In the genomic region with DNA sequence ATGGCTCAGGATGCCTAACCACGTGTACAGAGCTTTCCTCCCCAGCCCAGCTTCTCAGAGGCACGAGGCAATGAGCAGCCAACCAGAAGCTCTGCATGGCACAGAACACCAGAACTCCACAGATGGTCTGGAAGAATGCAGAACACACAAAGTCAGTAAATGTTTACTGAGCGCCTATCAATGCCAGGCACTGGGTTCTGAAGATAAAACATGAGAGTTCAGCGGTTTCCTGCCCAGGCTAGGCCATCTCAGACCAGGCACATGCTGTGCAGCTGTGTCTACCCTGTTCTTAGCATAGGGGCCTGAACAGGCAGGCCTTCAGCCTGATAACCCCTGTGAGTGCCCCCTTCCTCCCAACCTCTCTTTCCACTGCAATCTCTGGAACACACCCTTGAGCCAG, we compare ENCODE assay signal across 17 mouse cellular contexts. TPM values are rescaled to one million over a fixed set of nuclear protein-coding genes. Genes with fewer than 3 reads are reported as not detected.
A peak's percentile ranks its signal among the peaks of the same experiment; 100 is the strongest.
DNase-seq lines count a peak whose midpoint lies in the region; ATAC-seq and TF ChIP-seq lines count a peak whose summit lies in the region.
"Had no signal": no experiment of that assay in that cellular context is flagged by ENCODE, and none has a peak within 500 bp of the region (broad histone marks: within the 10 kb centered on the region; RNA-seq: fewer than 3 reads in every experiment).

No protein-coding gene starts in this region.

- no peaks in the 10 kb centered on the region for H3K27me3 ChIP-seq in forebrain, postnatal 0 days (ENCODE audit: insufficient read depth, low read length)
- no peaks in the 10 kb centered on the region for H3K27me3 ChIP-seq in forebrain, embryonic 10.5 days (ENCODE audit: poor library complexity, severe bottlenecking)
- H3K27me3 ChIP-seq in liver, embryonic 13.5 days: no peaks in the 10 kb centered on the region
- no peaks in the 10 kb centered on the region for H3K27me3 ChIP-seq in stomach, embryonic 16.5 days (ENCODE audit: control insufficient read depth, insufficient read depth, low read length)
- no peaks in the 10 kb centered on the region for H3K27me3 ChIP-seq in forebrain, embryonic 14.5 days (replicated peaks; ENCODE audit: control insufficient read depth, insufficient read depth, low read length)
- H3K27me3 ChIP-seq in neural tube, embryonic 15.5 days (replicated peaks): no peaks in the 10 kb centered on the region
- H3K27me3 ChIP-seq: hindbrain, embryonic 13.5 days; midbrain, embryonic 15.5 days; neural tube, embryonic 13.5 days had no signal

- no peaks in the 10 kb centered on the region for H3K9me3 ChIP-seq in forebrain, postnatal 0 days (ENCODE audit: low read length)
- H3K9me3 ChIP-seq in forebrain, embryonic 10.5 days: no peaks in the 10 kb centered on the region
- H3K9me3 ChIP-seq in liver, embryonic 13.5 days (replicated peaks): no peaks in the 10 kb centered on the region
- H3K9me3 ChIP-seq in stomach, embryonic 16.5 days (replicated peaks; ENCODE audit: control insufficient read depth, low read length): no peaks in the 10 kb centered on the region
- H3K9me3 ChIP-seq in forebrain, embryonic 14.5 days (replicated peaks; ENCODE audit: control insufficient read depth, low read length): no peaks in the 10 kb centered on the region
- H3K9me3 ChIP-seq in neural tube, embryonic 15.5 days (replicated peaks): no peaks in the 10 kb centered on the region
- H3K9me3 ChIP-seq: hindbrain, embryonic 13.5 days; limb, embryonic 13.5 days; midbrain, embryonic 15.5 days; neural tube, embryonic 13.5 days had no signal

- no peak for DNase-seq in forebrain, postnatal 0 days
- no peak for DNase-seq in forebrain, embryonic 10.5 days (ENCODE audit: extremely low spot score, low spot score)
- peak; percentile 10 for DNase-seq in ovary, adult 18-20 months (ENCODE audit: low spot score)
- DNase-seq in ovary, postnatal 10 days (ENCODE audit: low spot score): no peak
- peak; percentile 69 for DNase-seq in liver, embryonic 13.5 days
- DNase-seq in forebrain, embryonic 14.5 days (ENCODE audit: low spot score): no peak
- DNase-seq: cerebellum, postnatal 25 days; heart, adult 18-20 months; kidney, adult 8-10 months; right cerebral cortex, postnatal 14 days; thymus, adult 2 months had no signal

- 67% methylated on average over 4 of the region's 4 CpGs for WGBS in forebrain, postnatal 0 days
- 76% methylated on average over 4 of the region's 4 CpGs for WGBS in forebrain, embryonic 10.5 days
- 9% methylated on average over 4 of the region's 4 CpGs for WGBS in liver, embryonic 13.5 days (ENCODE audit: insufficient replicate concordance)
- 51% methylated on average over 4 of the region's 4 CpGs for WGBS in stomach, embryonic 16.5 days
- WGBS in forebrain, embryonic 14.5 days: 73% methylated on average over 4 of the region's 4 CpGs
- 81% methylated on average over 4 of the region's 4 CpGs for WGBS in neural tube, embryonic 15.5 days

- no peak overlapping the region for H3K27ac ChIP-seq in forebrain, postnatal 0 days (ENCODE audit: low read depth, low read length)
- no peak overlapping the region; the same call in 1 of the 2 replicates for H3K27ac ChIP-seq in forebrain, embryonic 10.5 days
- peak overlapping the region; percentile 89 for H3K27ac ChIP-seq in liver, embryonic 13.5 days
- no peak overlapping the region for H3K27ac ChIP-seq in stomach, embryonic 16.5 days (ENCODE audit: low read length)
- H3K27ac ChIP-seq in forebrain, embryonic 14.5 days (ENCODE audit: low read depth, low read length): no peak overlapping the region
- H3K27ac ChIP-seq in neural tube, embryonic 15.5 days (replicated peaks): no peak overlapping the region
- H3K27ac ChIP-seq: hindbrain, embryonic 13.5 days; limb, embryonic 13.5 days; midbrain, embryonic 15.5 days; neural tube, embryonic 13.5 days had no signal

- ATAC-seq in forebrain, postnatal 0 days: peak; percentile 54
- ATAC-seq in liver, embryonic 13.5 days (ENCODE audit: low read depth): peak; percentile 94
- ATAC-seq in stomach, embryonic 16.5 days (ENCODE audit: insufficient read depth, low FRiP score): peak; percentile 76
- ATAC-seq in forebrain, embryonic 14.5 days: no peak
- no peak for ATAC-seq in neural tube, embryonic 15.5 days (ENCODE audit: low FRiP score)
- ATAC-seq: midbrain, embryonic 15.5 days had no signal

- H3K4me1 ChIP-seq in forebrain, postnatal 0 days (ENCODE audit: insufficient read depth): no peaks in the 10 kb centered on the region
- no peaks in the 10 kb centered on the region for H3K4me1 ChIP-seq in forebrain, embryonic 10.5 days
- H3K4me1 ChIP-seq in liver, embryonic 13.5 days (replicated peaks): peaks cover 66% of the 10 kb centered on the region
- no peaks in the 10 kb centered on the region for H3K4me1 ChIP-seq in stomach, embryonic 16.5 days (ENCODE audit: control insufficient read depth, insufficient read depth, low read length)
- H3K4me1 ChIP-seq in forebrain, embryonic 14.5 days (ENCODE audit: control insufficient read depth, insufficient read depth, low read length): no peaks in the 10 kb centered on the region
- H3K4me1 ChIP-seq in neural tube, embryonic 15.5 days: no peaks in the 10 kb centered on the region
- H3K4me1 ChIP-seq: hindbrain, embryonic 13.5 days; midbrain, embryonic 15.5 days; neural tube, embryonic 13.5 days had no signal

- no peaks in the 10 kb centered on the region for H3K36me3 ChIP-seq in forebrain, postnatal 0 days (ENCODE audit: insufficient read depth)
- H3K36me3 ChIP-seq in forebrain, embryonic 10.5 days (replicated peaks): no peaks in the 10 kb centered on the region
- H3K36me3 ChIP-seq in liver, embryonic 13.5 days: no peaks in the 10 kb centered on the region
- H3K36me3 ChIP-seq in stomach, embryonic 16.5 days (ENCODE audit: control insufficient read depth, insufficient read depth, low read length): no peaks in the 10 kb centered on the region
- no peaks in the 10 kb centered on the region for H3K36me3 ChIP-seq in forebrain, embryonic 14.5 days (ENCODE audit: control insufficient read depth, insufficient read depth, low read length)
- no peaks in the 10 kb centered on the region for H3K36me3 ChIP-seq in neural tube, embryonic 15.5 days
- H3K36me3 ChIP-seq: hindbrain, embryonic 13.5 days; limb, embryonic 13.5 days; midbrain, embryonic 15.5 days; neural tube, embryonic 13.5 days had no signal

- H3K9ac ChIP-seq in forebrain, postnatal 0 days: no peak overlapping the region
- peak overlapping the region; percentile 63 for H3K9ac ChIP-seq in liver, embryonic 13.5 days
- H3K9ac ChIP-seq in stomach, embryonic 16.5 days (ENCODE audit: low read length): no peak overlapping the region
- H3K9ac ChIP-seq in forebrain, embryonic 14.5 days (ENCODE audit: low read length): no peak overlapping the region
- no peak overlapping the region for H3K9ac ChIP-seq in neural tube, embryonic 15.5 days (replicated peaks)
- H3K9ac ChIP-seq: hindbrain, embryonic 13.5 days; limb, embryonic 13.5 days; midbrain, embryonic 15.5 days; neural tube, embryonic 13.5 days had no signal

- no peak overlapping the region for H3K4me2 ChIP-seq in forebrain, postnatal 0 days (ENCODE audit: low read depth)
- H3K4me2 ChIP-seq in liver, embryonic 13.5 days: peak overlapping the region; percentile 15
- no peak overlapping the region for H3K4me2 ChIP-seq in stomach, embryonic 16.5 days (ENCODE audit: low read depth, low read length)
- H3K4me2 ChIP-seq in forebrain, embryonic 14.5 days (ENCODE audit: low read length): no peak overlapping the region
- no peak overlapping the region for H3K4me2 ChIP-seq in neural tube, embryonic 15.5 days
- H3K4me2 ChIP-seq: hindbrain, embryonic 13.5 days; limb, embryonic 13.5 days; midbrain, embryonic 15.5 days; neural tube, embryonic 13.5 days had no signal

- no peak overlapping the region for H3K4me3 ChIP-seq in forebrain, postnatal 0 days (ENCODE audit: low read depth, low read length)
- no peak overlapping the region for H3K4me3 ChIP-seq in forebrain, embryonic 10.5 days
- no peak overlapping the region for H3K4me3 ChIP-seq in liver, embryonic 13.5 days (replicated peaks)
- H3K4me3 ChIP-seq in stomach, embryonic 16.5 days (replicated peaks; ENCODE audit: low read length): no peak overlapping the region
- no peak overlapping the region for H3K4me3 ChIP-seq in forebrain, embryonic 14.5 days (ENCODE audit: low read depth, low read length)
- H3K4me3 ChIP-seq in neural tube, embryonic 15.5 days (replicated peaks): no peak overlapping the region
- H3K4me3 ChIP-seq: hindbrain, embryonic 13.5 days; limb, embryonic 13.5 days; midbrain, embryonic 15.5 days; neural tube, embryonic 13.5 days had no signal

- TF ChIP-seq CTCF in forebrain, postnatal 0 days (IDR thresholded peaks at IDR 0.05; ENCODE audit: low read depth): no peak

RNA-seq across cellular contexts. Expression of a gene that starts 59.5 kb away (rescaled TPM):
- total RNA-seq in forebrain, postnatal 0 days (2014; rRNA removed): 1.9 and 2.0 TPM in 2 replicates
- polyA plus RNA-seq in forebrain, postnatal 0 days (2015; fragmentation: Nextera tagmentation; extraction: Ambion mirVana): 0.69 and 1.1 TPM in 2 replicates
- 1.7 and 2.1 TPM in 2 replicates for polyA plus RNA-seq in forebrain, embryonic 10.5 days (2016; fragmentation: Nextera tagmentation; extraction: Ambion mirVana)
- polyA plus RNA-seq in liver, embryonic 13.5 days (2015; fragmentation: Nextera tagmentation; extraction: Ambion mirVana): 63.7 and 76.5 TPM in 2 replicates
- polyA plus RNA-seq in stomach, embryonic 16.5 days (2015; fragmentation: Nextera tagmentation; extraction: Ambion mirVana): 20.2 and 21.5 TPM in 2 replicates
- 1.9 and 2.9 TPM in 2 replicates for polyA plus RNA-seq in forebrain, embryonic 14.5 days (2014; fragmentation: Nextera tagmentation; extraction: Ambion mirVana)
- 3.0 and 3.7 TPM in 2 replicates for polyA plus RNA-seq in neural tube, embryonic 15.5 days (2015; fragmentation: Nextera tagmentation; extraction: Ambion mirVana)

Comparison
In these comparisons a context has a peak if more than half of its experiments do, and no peak if none do; other contexts are left out.
1. ATAC-seq: peak in forebrain, postnatal 0 days (single experiment), liver, embryonic 13.5 days (single experiment) and stomach, embryonic 16.5 days (single experiment); none in forebrain, embryonic 14.5 days (single experiment) and neural tube, embryonic 15.5 days (single experiment).
2. DNase-seq: peak in ovary, adult 18-20 months (single experiment) and liver, embryonic 13.5 days (single experiment); none in forebrain, postnatal 0 days (single experiment), forebrain, embryonic 10.5 days (single experiment), ovary, postnatal 10 days (single experiment) and forebrain, embryonic 14.5 days (single experiment).